Mouse (Mus musculus) right cerebral cortex, adult 2 months (tissue): Measurements from ENCODE around the gene Irgq.
A peak's percentile ranks its signal among the peaks of the same experiment; 100 is the strongest.
"Not testable (repeated sequence)": the region's sequence is repeated elsewhere in the genome, so short reads cannot be mapped to it uniquely, and the experiment has no call there.

Experiments used
- DNase-seq, 2 experiments: peaks; one replicate each; pipeline ENCODE4 v3.0.0; 2021 to 2022; ENCODE audit warnings: low spot score in 2 of 2

The Irgq gene

DNA sequence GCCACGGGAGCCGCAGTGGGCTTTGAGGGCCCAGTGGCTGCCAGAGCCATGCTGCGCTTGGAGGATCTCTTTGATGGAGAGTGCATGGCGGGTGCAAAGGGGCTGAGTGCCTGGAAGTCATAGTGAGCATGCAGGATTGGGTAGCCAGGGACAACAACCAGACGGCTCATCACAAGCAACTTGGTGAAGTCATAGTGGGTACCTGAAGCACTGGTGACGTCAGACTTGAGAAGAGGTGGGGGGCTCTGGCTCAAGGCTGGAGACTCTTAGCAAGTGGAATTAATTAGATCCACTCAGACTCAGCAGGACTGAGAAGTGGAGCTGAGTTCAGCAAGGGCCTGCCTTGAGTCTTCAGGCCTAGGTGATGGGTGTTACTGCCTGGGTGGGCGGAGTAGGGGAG, 18.1 kb upstream of the Irgq start, which contains the start of gene AC161166.1:
AC161166.1 (minus strand) TSS at position 101 of the 400 bp plus-strand sequence.
- DNase-seq: no peak

DNA sequence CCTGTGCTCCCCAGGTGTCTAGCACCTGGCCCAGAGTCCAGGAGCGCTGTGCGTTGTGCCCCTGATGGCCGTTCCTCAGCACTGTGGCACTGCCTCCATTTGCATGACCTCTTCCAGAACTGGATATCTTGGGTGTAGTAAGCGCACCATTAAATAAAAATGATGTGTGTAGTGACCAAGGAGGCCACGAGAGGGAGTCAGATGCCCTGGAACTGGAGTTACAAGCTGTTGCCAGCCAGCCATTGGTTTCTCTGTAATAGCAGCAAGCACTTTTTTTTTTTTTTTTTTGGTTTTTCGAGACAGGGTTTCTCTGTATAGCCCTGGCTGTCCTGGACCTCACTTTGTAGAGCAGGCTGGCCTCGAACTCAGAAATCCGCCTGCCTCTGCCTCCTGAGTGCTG, 14.2 kb upstream of the Irgq start:
- DNase-seq: not testable (repeated sequence)

DNA sequence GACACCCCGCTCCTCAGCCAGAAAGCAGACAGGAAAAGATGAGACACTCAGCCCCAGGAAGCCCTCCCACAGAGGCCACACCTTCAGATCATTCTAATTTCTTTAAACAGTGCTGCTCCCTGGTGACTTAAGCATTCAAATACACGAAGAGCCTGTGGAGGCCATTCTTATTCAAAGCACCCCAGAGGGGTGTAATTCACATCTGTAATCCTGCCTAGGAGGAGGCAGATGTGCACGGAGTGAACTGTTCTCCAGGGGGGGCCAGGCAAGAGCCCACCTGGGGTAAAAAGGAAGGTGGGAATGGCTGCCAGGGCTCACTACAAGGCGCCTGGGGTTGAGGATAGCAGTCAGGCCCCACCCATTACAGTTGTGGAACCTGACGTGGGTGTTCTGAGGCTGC, 13.4 kb upstream of the Irgq start:
- DNase-seq: no peak

DNA sequence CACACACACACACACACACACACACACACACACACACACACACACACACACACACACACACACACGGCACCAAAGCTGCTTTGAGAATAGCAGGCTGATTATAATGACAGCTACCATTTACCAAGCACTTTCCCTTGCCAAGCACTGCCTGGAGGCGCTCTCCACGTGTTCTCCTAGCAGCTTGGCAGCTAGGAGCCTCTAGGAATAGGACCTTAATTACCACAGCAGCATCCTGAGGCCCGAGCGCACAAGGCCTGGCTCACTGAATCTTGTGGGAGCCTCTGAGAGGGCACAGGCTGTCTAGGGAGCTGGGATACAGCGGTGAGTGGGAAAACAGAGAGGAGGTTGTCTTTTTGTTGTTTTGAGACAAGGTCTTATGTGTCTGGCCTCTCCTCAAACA, 12.8 kb upstream of the Irgq start:
- DNase-seq: peak; percentile 49 to 65

DNA sequence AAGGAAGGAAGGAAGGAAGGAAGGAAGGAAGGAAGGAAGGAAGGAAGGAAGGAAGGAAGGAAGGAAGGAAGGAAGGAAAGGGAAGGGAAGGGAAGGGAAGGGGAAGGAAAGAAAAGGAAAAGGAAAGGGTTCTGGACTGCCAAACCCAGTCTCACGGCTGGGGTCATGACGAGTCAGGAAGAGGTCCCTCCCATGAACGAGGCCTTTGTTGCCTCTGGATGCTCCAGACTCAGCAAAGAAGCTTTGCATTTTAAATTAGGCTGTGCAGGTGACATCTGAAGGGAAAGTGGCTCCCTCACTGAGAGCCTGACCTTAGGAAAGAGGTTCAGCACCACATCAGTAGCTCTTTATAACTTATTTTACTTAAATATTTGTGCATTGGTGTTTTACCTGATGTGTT, 11.4 kb upstream of the Irgq start:
- DNase-seq: no peak

DNA sequence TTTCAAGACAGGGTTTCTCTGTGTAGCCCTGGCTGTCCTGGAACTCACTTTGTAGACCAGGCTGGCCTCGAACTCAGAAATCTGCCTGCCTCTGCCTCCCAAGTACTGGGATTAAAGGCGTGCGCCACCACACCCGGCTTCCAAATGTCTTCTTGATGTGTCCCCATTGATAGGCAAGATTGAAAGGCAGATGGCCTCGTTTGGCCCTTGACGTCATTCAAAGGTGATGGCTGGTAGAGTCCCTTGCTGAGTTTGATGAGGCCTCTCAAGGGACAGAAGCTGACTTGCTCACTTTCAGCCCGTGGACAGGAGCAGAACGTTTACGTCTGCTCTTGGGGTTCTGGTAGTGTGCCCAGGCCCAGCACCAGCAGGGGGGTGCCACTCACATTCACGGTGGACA, 10.4 kb upstream of the Irgq start:
- not testable (repeated sequence) for DNase-seq

DNA sequence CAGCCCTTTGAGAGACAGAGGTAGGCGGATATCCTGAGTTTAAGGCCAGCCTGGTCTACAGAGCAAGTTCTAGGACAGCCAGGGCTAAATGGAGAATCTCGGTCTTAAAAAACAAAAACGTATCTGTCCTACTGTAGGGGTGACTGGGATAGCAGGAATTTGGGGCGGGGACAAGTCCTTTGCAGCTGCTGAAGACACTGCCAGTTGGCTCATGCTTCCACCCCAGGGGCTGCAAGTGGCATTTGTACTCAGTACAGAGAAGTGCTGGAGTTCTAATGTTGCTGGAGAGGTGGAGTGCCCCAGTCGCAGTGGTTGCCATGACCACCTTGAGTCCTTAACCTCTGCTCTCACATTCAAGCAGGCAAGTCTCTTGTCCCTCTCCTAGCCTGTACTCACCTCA, 7.7 kb upstream of the Irgq start:
- no peak for DNase-seq

DNA sequence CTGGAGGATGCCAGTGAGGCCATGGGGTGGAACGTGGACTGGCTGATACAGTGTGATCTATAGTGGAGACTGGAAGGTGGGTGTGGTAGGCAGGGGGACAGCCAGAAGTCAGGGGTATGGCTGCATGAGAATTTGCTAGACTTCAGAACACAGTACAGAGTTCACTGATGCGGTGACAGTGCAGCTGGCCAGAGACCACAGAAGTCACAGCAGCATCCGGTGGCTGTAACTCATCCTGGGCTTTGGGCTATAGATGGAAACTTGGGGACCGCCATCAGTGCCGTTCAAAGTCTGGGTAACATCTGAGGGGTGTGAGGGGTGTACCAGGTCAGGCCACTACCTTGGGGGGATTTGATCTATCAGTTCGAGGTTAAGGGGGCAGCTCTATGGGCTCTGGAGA, 6.8 kb upstream of the Irgq start:
- DNase-seq: no peak

DNA sequence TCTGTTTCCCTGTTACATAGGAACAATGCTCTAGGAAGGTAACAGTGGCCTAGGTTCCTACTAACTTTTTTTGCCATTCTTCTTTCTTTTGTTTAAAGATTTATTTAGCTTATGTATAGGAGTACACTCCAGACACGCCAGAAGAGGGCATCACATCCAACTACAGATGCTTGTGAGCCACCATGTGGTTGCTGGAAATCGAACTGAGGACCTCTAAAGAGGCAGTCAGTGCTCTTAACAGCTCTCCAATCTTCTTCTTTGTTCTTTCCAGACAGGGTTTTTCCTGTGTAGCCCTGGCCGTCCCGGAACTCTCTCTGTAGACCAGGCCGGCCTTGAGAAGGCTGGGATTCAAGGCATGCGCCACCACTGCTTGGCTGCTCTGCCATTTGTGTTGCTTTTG, 5.5 kb upstream of the Irgq start:
- no peak for DNase-seq

DNA sequence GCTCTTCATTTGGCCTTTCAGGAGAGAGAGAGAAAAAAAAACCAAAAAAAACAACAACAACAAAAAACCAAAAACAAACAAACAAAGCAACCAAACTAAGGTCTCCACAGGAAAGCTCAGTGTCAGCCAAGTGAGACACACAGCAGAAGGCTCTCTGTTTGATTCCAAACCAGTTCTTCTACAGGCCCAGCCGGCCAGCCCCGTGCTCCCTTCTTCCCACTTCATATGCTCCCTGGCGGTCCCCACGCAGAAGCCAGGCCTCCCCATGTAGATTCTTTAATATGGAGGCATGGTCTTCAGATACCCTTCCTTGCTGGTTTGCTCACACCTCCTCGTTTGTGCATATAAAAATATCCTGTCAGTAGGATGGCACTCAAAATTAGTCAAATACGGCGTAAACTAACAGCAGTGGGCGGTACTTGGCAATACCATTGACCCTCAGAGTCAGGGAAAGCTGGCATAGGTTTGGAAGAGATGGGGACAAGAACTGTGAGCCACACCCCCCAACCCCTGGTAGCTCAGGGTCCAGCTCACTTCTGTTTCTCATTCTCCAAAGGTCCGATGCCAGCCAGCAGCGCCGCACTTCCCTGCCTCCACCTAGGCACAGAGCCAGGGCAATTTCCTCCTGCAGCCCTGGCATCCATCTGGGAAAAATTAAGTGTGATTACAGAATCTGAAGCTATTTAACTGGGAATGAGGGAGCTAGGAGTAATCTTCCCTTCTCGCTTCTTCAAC, 4.6 kb upstream of the Irgq start:
- no peak for DNase-seq

DNA sequence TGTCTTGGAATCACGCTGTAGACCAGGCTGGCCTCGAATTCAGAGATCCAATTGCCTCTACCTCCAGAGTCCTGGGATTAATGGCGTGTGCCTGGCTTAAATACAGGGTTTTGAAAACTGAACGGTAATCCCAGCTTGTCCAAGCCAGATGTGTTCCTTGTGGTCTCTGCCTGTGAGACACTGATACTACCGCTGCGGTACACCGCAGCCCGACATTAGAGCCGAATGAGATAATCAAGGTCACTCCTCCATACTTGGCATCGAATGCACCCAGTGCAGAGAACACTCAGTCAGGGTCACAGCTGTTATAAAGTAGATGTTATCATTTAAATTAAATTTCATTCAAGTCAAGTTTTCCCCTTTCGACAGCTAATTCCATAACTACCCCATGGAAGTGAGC, 1.6 kb upstream of the Irgq start:
- no peak for DNase-seq

DNA sequence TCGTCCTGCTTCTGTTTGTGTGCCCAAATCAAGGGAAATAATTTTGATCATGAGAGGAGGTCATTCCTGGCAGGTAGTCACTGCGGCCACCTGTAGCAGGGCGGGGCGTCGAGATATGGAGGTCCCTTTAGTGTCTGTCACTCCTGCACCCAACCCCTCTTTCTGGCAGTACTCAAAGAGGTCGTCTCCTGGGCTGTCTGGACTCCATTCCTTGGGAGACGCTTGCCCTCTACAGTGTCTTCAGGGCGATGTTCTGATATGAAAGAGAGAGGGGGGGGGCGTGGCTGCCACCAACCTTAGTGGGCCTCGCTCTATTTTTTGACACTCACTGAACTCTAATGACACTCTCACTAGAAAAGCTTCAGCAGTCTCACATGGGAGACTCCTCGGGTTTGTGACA, 909 bp upstream of the Irgq start:
- no peak for DNase-seq

DNA sequence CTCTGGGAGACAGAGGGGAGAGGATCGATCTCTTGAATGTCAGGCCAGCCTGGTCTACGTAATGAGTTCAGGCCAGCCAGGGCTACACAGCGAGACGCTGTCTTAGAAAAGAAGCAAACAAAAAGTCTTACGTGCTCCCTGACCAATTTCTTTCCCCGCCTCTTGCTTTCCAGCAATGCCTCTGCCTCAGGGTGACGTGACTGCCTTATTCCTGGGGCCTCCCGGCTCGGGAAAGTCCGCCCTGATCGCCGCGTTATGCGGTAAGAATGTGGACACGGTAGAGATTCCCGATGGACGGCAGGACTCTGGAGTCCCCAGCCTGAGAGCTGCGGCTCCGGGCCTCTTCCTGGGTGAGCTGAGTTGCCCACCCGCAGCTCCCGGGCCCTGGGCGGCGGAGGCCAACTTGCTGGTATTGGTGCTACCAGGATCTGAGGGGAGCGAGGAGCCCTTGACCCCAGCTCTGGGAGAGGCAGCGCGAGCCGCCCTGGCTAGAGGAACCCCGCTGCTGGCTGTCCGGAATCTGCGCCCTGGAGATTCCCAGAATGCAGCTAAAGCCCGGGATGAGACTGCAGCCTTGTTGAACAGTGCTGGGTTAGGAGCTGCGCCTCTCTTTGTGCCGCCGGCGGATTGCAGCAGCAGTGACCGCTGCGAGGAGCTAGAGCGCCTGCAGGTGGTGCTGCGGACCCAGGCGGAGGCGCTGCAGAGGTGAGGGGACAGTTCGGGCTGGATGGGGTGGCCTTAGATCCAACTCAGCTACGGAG, 902 bp downstream of the Irgq start:
- peak; percentile 78 to 79 for DNase-seq

DNA sequence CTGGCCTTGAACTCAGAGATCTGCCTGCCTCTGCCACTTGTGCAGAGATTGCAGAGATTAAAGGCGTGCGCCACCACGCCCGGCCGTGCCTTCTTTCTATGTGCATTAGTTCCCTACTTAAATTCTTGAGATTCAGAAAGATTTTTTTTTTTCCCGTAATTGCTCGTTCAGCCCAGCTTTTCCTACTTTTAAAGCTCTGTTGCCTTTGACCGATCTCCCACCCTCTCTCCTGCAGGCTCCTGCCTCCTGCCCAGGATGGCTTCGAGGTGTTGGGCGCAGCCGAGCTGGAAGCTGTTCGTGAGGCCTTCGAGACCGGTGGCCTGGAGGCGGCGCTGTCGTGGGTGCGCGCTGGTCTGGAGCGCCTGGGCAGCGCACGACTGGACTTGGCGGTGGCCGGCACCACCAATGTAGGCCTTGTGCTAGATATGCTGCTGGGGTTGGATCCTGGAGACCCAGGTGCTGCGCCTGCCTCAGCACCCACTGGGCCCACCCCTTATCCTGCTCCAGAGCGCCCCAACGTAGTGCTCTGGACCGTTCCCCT, 2.6 kb downstream of the Irgq start:
- DNase-seq: no peak

DNA sequence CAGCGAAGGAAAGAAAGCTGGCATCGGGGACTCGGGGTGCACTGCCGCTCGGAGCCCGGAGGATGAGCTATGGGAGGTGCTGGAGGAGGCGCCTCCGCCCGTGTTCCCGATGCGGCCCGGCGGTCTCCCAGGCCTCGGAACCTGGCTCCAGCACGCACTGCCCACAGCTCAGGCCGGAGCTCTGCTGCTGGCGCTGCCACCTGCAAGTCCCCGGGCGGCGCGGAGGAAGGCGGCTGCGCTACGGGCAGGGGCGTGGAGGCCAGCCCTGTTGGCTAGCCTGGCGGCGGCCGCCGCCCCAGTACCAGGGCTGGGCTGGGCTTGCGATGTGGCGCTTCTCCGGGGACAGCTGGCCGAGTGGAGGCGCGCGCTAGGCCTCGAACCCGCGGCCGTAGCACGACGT, 3.3 kb downstream of the Irgq start:
- no peak for DNase-seq

DNA sequence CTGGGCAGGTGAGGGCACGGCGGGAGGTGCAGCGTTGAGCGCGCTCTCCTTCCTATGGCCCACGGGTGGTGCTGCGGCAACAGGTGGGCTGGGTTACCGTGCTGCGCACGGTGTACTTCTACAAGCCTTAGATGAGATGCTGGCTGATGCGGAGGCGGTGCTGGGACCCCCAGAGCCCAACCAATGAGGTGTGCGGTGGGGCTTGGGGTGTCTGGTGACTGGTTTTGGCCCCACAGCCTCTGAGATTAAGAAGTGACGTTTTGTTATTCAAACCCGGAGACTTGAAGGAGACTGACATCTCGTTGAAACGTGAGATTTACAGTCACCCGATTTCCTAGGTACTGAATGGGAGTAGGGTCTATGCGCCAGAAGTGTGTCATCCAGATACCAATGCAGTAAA, 3.8 kb downstream of the Irgq start:
- DNase-seq: no peak

DNA sequence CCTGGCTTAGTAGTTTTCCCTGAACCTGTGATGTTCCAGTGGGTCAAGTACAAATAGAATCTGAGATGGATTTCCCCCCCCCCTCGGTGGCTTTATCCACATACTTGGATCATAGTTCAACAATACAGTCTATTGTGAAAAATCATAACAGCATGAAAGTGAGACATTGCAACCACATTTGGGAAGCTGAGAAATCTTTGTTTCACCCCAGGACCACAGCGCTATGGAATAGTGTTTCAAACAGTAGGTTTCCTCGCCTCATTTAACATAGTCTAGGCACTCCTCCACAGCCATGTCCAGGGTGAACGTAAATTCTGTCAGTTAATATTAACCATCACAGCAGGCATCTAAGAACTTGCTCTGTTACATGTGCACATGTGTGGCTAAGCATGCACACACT, 6.6 kb downstream of the Irgq start:
- no peak for DNase-seq

DNA sequence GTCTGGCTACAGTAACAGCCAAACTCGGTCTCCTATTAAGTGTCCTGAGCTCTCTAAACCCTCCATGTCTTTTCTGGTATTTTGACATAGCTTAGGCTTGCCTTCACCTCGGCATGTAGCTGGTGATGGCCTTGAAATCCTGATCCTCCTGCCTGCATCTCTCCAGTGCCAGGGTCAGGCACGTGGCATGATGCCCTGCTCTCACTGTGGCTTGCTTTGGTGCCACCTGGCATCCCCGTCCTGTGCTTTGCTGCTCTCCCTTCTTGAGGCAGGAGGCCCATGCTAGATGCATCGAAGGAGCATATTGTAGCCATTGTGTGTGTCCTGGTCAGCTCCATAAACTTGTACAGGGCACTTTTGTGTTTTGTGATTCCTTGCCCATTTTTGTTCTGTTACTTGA, 7.1 kb downstream of the Irgq start:
- DNase-seq: no peak

DNA sequence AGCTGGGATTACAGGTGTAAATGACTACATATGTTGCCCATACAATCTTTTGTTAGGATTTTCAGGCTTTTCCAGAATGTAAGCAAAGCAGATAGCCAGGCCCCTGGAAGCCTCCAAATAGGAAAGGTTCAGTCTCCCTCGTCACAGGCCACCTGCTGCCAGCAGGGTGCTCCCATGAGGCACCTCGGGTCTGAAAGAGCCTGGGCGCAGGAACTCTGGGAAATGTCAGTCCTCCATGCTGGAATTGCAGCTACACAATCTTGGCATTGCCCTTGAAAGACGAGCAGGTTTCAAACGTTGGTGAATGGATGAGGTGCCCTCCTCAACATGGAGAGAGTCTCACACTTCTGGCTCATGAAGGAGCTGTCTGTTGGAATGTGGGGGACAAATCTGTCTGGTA, 7.7 kb downstream of the Irgq start:
- DNase-seq: peak in 1 of 2 experiments; percentile 40

DNA sequence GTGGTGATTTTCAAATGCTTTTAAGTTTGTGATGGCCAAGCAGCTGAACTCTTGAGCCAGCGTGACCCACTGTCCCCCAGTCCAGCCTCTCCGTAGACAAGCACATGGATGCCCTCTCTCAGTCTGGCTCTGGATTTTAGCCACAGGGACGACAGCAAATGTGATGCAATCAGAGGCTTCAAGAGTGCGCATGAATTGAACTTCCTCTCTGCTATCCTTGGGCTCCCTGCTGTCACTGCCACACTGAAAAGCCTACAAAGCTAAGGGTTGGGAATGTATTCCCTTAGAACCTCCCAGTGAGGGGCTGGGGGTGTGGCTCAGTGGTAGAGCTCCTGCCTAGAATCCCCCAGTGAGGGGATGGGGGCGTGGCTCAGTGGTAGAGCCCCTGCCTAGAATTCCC, 8.2 kb downstream of the Irgq start:
- DNase-seq: no peak

DNA sequence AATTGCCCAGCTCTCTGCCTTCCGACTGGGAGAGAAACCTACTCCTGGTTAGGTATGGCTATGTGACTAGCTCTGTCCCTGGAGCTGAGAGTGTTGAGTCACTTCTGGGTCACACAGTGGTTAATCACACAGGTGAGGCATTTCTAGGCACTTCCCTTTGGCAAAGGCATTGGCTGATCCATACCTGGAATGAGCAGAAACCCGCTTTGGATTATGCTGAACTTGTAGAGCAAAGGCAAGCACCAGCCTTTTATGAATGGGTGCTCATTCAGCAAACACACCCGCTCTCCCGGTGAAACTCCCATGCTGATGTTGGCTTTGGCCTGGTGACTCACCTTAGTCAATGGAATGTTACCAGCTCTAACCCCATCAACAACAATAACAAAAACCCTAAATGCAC, 9.2 kb downstream of the Irgq start:
- no peak for DNase-seq

DNA sequence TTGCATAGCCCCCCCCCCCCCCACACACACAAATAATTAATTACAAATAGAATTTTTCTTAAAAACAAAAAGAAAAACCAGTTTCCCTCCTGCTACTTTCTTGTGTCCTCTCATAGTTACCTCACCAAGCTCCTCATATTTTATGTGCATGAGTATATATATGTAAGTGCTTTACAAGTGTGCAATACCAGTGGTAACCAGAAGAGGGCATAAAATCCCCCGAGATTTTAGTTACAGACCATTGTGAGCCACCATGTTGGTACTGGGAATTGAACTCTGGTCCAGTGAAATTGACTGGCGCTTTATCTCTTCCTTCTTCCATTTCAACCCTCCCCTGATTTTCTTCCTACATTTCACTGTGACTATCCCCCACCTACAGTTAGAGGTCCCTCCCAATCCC, 14.0 kb downstream of the Irgq start:
- DNase-seq: no peak

DNA sequence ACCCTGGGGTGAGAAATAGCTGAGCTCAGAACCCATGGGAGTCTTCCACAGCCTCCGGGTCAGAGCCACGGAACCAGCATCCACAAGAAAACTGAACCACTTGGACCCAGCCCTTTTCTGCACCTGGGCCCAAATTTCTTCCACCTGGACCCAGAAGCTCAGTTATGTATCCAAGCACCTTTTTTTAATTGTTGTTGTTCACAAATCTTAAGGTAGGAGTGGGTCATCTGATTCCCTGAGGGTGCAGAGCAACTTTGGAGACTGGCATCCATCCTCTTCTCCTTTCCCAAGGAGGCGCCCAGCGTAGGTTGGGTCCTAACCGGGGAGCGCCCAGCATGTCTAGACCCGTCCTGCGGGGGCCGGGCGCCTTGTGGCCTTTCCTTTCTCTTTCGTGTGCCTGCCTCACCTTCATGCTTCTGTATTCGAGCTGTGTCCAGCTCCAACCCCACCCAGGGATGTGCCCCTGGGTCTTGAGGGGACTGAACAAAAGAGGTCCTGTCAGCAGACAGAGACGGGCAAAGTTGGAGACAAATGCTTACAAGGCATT, 15.7 kb downstream of the Irgq start, which contains the start of the genes Pinlyp and Xrcc1:
Pinlyp (minus strand) TSS at position 51 of the 547 bp plus-strand sequence.
Xrcc1 (plus strand) TSS at position 222 of the 547 bp plus-strand sequence.
- no peak for DNase-seq
